Mouse (Mus musculus): ENCODE measurements around the gene Plekhn1. TPM values are rescaled to one million over a fixed set of nuclear protein-coding genes. Genes with fewer than 3 reads are reported as not detected.
A peak's percentile ranks its signal among the peaks of the same experiment; 100 is the strongest.

Plekhn1 gene
- polyA plus RNA-seq, 1 experiment from 2014 or later: 28.7 TPM

DNA sequence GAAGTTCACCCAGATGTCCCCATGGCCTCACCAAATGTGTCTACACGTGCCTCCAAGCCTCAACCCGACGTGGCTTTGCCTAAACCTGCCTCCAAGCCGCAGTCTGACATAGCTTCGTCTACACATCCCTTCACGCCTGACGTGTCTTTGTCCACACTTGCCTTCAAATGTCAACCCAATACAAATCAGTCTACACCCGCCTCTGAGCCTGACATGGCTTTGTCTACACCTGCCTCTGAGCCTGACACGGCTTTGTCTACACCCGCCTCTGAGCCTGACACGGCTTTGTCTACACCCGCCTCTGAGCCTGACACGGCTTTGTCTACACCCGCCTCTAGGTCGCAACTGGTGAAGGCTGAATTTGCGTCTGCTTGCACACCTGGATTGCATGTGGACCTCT lies 16.8 kb downstream of the Plekhn1 start:
- H3K4me3 ChIP-seq (replicated peaks; ENCODE audit: low read length): no peak overlapping the region
- WGBS: 80% methylated on average over 16 of the region's 16 CpGs

DNA sequence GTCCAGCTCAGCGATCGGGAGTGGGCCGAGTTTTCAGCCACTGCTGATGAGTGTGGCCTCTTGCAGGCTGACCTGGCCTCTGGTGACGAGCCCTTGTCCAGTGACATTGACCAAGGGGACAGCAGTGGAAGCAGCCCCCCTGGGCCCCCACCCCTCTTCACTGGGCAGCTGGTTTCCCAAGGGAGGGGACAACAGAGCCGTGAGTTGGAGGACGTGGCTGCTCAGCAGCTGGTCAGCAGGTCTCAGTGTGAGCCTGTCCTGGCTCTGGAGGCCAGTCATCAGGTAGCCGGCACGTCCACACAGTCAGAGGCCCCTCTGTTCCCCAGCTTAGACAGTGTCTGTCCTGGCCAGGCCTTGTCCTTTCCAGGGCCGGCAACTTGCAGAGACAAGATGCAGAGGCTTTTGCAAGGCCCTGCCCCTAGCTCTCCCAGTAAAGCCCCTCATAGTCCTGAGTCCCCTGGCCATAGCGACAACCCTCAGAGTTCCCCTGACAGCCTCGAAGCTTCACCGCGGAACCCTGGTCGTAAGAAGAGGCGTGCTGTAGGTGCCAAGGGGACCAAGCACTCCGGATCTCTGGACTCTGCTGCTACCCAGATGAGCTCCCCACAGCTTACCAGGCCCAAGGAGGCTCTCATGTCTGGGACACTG lies 17.5 kb downstream of the Plekhn1 start:
- Histone ChIP-seq H3K4me3 (replicated peaks; ENCODE audit: low read length) (no peak overlapping the region), H3K9me3 (ENCODE audit: control insufficient read depth, low read length) (no peaks in the 10 kb centered on the region), H3K27ac (no peak overlapping the region), H3K27me3 (ENCODE audit: control insufficient read depth, insufficient read depth, low read length) (no peaks in the 10 kb centered on the region), H3K4me2 (replicated peaks) (no peak overlapping the region), H3K36me3 (replicated peaks; ENCODE audit: control insufficient read depth, insufficient read depth) (0 out of 2 replicates have a peak, but pooled peaks cover 13% of the 10 kb centered on the region), H3K9ac (no peak overlapping the region), H3K4me1 (replicated peaks; ENCODE audit: control insufficient read depth, insufficient read depth, low read length) (no peaks in the 10 kb centered on the region)
- DNase-seq (ENCODE audit: low spot score) (no peak), ATAC-seq (ENCODE audit: low FRiP score) (no peak)
- 83% methylated on average over 16 of the region's 16 CpGs for WGBS

More for the DNA sequence above, 16.8 kb downstream of the Plekhn1 start:
- peaks cover 20% of the 10 kb centered on the region; the same call in 1 of the 2 replicates for H3K36me3 ChIP-seq (replicated peaks; ENCODE audit: control insufficient read depth, insufficient read depth)
- H3K4me1 ChIP-seq (replicated peaks; ENCODE audit: control insufficient read depth, insufficient read depth, low read length): no peaks in the 10 kb centered on the region
- H3K27ac ChIP-seq: no peak overlapping the region
- no peak overlapping the region for H3K9ac ChIP-seq
- no peak for DNase-seq (ENCODE audit: low spot score)
- H3K4me2 ChIP-seq (replicated peaks): no peak overlapping the region
- H3K9me3 ChIP-seq (ENCODE audit: control insufficient read depth, low read length): no peaks in the 10 kb centered on the region
- ATAC-seq (ENCODE audit: low FRiP score): no peak
- no peaks in the 10 kb centered on the region for H3K27me3 ChIP-seq (ENCODE audit: control insufficient read depth, insufficient read depth, low read length)

DNA sequence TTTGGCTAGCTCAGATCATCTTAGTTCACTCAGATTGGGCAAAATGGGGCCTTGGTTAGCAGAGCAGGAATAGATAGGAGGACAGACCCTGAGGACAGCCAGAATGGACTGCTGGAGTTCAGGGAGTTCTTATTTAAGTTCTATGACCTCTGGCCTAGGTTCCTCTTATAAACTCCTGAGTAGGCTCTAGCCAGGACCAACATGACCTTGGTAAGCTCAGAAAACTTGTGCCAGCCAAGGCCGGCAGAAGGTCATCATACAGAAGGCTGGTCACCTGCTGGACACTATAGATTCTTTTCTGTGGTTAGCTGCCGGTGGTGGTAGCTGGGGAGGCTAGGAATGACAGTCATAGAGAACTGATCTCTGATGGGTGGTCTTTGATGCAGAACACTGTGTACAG lies 18.5 kb downstream of the Plekhn1 start:
- H3K4me1 ChIP-seq (replicated peaks; ENCODE audit: control insufficient read depth, insufficient read depth, low read length): no peaks in the 10 kb centered on the region
- H3K36me3 ChIP-seq (replicated peaks; ENCODE audit: control insufficient read depth, insufficient read depth): 0 out of 2 replicates have a peak, but pooled peaks cover 4% of the 10 kb centered on the region
- no peak overlapping the region for H3K4me3 ChIP-seq (replicated peaks; ENCODE audit: low read length)
- H3K9ac ChIP-seq: no peak overlapping the region
- no peak overlapping the region for H3K27ac ChIP-seq
- no peak for ATAC-seq (ENCODE audit: low FRiP score)
- H3K4me2 ChIP-seq (replicated peaks): no peak overlapping the region
- DNase-seq (ENCODE audit: low spot score): no peak
- H3K9me3 ChIP-seq (ENCODE audit: control insufficient read depth, low read length): no peaks in the 10 kb centered on the region
- WGBS: 78% methylated on average over 2 of the region's 2 CpGs
- no peaks in the 10 kb centered on the region for H3K27me3 ChIP-seq (ENCODE audit: control insufficient read depth, insufficient read depth, low read length)

DNA sequence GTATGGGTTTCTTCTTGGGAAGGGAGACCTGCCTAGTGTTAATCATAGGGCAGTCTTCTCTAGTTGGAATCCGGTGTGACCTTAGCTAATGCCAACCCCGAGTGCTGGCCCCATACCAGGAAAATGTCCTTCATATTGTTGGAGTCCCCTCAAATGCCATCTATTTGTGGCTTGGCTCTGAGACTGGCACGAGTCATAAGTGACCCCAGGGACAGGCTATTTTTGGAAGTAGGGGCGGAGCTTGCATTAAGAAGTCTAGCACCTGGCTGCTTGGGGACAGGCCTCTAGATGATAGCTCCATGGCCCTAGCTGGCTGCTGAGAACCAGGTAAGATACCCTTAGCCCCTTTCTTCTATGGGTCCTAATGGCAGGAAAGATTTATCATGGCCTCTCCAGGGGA lies 19.0 kb downstream of the Plekhn1 start, which contains the start of gene Perm1:
TSS of gene Perm1 (plus strand) at position 220 of the 400 bp plus-strand sequence.
- Histone ChIP-seq H3K4me1 (replicated peaks; ENCODE audit: control insufficient read depth, insufficient read depth, low read length) (no peaks in the 10 kb centered on the region), H3K27me3 (ENCODE audit: control insufficient read depth, insufficient read depth, low read length) (no peaks in the 10 kb centered on the region), H3K36me3 (replicated peaks; ENCODE audit: control insufficient read depth, insufficient read depth) (0 out of 2 replicates have a peak, but pooled peaks cover 4% of the 10 kb centered on the region), H3K9me3 (ENCODE audit: control insufficient read depth, low read length) (no peaks in the 10 kb centered on the region), H3K4me2 (replicated peaks) (no peak within 1 kb of the TSS), H3K9ac (no peak within 1 kb of the TSS), H3K4me3 (replicated peaks; ENCODE audit: low read length) (no peak within 1 kb of the TSS), H3K27ac (no peak within 1 kb of the TSS)
- DNase-seq (ENCODE audit: low spot score) (no peak), ATAC-seq (ENCODE audit: low FRiP score) (no peak)
- 79% methylated on average over 4 of the region's 4 CpGs for WGBS

DNA sequence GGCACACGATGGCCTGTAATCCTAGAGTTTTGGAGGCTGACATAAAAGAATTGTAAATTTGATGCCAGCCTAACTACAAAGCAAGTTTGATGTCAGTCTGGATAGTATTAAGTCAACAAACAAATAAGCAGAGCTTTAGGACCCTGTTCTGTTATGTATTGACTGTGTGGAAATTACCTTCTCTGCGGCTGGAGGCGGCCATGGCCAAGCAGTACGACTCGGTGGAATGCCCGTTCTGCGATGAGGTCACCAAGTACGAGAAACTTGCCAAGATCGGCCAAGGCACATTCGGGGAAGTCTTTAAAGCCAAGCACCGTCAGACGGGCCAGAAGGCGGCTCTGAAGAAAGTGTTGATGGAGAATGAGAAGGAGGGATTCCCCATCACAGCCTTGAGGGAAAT lies 21.5 kb downstream of the Plekhn1 start:
- Histone ChIP-seq H3K27ac (no peak overlapping the region), H3K9me3 (ENCODE audit: control insufficient read depth, low read length) (no peaks in the 10 kb centered on the region), H3K4me1 (replicated peaks; ENCODE audit: control insufficient read depth, insufficient read depth, low read length) (no peaks in the 10 kb centered on the region), H3K36me3 (replicated peaks; ENCODE audit: control insufficient read depth, insufficient read depth) (no peaks in the 10 kb centered on the region), H3K4me2 (replicated peaks) (no peak overlapping the region), H3K27me3 (ENCODE audit: control insufficient read depth, insufficient read depth, low read length) (no peaks in the 10 kb centered on the region), H3K4me3 (replicated peaks; ENCODE audit: low read length) (no peak overlapping the region), H3K9ac (no peak overlapping the region)
- ATAC-seq (ENCODE audit: low FRiP score) (no peak), DNase-seq (ENCODE audit: low spot score) (no peak)
- WGBS: 94% methylated on average over 13 of the region's 13 CpGs

- H3K27ac ChIP-seq: no peak overlapping the region
- H3K4me2 ChIP-seq (replicated peaks): no peak overlapping the region
Measured at GRCm38 (mm10) chr4:156209963-156210635, 24.6 kb downstream of the Plekhn1 start.

DNA sequence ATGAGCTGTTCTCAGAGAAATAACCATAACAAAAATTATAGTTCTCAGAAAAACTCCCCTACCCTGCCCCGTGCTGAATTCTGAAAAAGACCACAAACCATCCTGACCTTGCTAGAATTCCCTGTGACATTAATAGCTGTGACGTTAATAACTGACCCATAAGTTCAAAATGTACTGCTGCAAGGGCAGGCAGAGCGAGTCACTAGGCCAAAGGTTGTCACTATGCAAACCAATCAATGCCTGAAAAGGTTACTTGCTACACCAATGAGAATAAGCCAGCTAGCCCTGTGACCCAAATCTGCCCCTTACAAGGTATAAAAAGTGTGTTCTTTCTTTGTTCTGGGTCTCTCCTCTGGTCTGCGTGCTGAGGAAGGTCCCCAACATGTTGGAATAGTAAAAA lies 25.8 kb downstream of the Plekhn1 start:
- Histone ChIP-seq H3K4me1 (replicated peaks; ENCODE audit: control insufficient read depth, insufficient read depth, low read length) (no peaks in the 10 kb centered on the region), H3K27ac (no peak overlapping the region), H3K9ac (no peak overlapping the region), H3K4me2 (replicated peaks) (no peak overlapping the region), H3K4me3 (replicated peaks; ENCODE audit: low read length) (no peak overlapping the region), H3K36me3 (replicated peaks; ENCODE audit: control insufficient read depth, insufficient read depth) (no peaks in the 10 kb centered on the region), H3K27me3 (ENCODE audit: control insufficient read depth, insufficient read depth, low read length) (no peaks in the 10 kb centered on the region), H3K9me3 (ENCODE audit: control insufficient read depth, low read length) (no peaks in the 10 kb centered on the region)
- DNase-seq (ENCODE audit: low spot score) (no peak), ATAC-seq (ENCODE audit: low FRiP score) (no peak)
- WGBS: 94% methylated on average over 4 of the region's 4 CpGs

More at GRCm38 (mm10) chr4:156209963-156210635, 24.6 kb downstream of the Plekhn1 start:
- DNase-seq (ENCODE audit: low spot score) (no peak), ATAC-seq (ENCODE audit: low FRiP score) (no peak)
- no peaks in the 10 kb centered on the region for H3K27me3 ChIP-seq (ENCODE audit: control insufficient read depth, insufficient read depth, low read length)
- H3K9ac ChIP-seq: no peak overlapping the region
- no peak overlapping the region for H3K4me3 ChIP-seq (replicated peaks; ENCODE audit: low read length)
- H3K4me1 ChIP-seq (replicated peaks; ENCODE audit: control insufficient read depth, insufficient read depth, low read length): no peaks in the 10 kb centered on the region
- H3K36me3 ChIP-seq (replicated peaks; ENCODE audit: control insufficient read depth, insufficient read depth): no peaks in the 10 kb centered on the region
- H3K9me3 ChIP-seq (ENCODE audit: control insufficient read depth, low read length): no peaks in the 10 kb centered on the region
- 82% methylated on average over 13 of the region's 13 CpGs for WGBS

- Histone ChIP-seq H3K36me3 (replicated peaks; ENCODE audit: control insufficient read depth, insufficient read depth) (no peaks in the 10 kb centered on the region), H3K4me3 (replicated peaks; ENCODE audit: low read length) (peak overlapping the region; percentile 44), H3K4me1 (replicated peaks; ENCODE audit: control insufficient read depth, insufficient read depth, low read length) (peaks cover 8% of the 10 kb centered on the region; the same call in 1 of the 2 replicates), H3K27me3 (ENCODE audit: control insufficient read depth, insufficient read depth, low read length) (no peaks in the 10 kb centered on the region; the same call in 1 of the 2 replicates), H3K9ac (peak overlapping the region; percentile 52), H3K27ac (peak overlapping the region; percentile 47), H3K4me2 (replicated peaks) (peak overlapping the region; percentile 75), H3K9me3 (ENCODE audit: control insufficient read depth, low read length) (no peaks in the 10 kb centered on the region)
- peak; percentile 49 for ATAC-seq (ENCODE audit: low FRiP score)
- DNase-seq (ENCODE audit: low spot score): no peak
- WGBS: under 1% methylated on average over 45 of the region's 49 CpGs
Measured at GRCm38 (mm10) chr4:156203413-156204131, 31.1 kb downstream of the Plekhn1 start.

DNA sequence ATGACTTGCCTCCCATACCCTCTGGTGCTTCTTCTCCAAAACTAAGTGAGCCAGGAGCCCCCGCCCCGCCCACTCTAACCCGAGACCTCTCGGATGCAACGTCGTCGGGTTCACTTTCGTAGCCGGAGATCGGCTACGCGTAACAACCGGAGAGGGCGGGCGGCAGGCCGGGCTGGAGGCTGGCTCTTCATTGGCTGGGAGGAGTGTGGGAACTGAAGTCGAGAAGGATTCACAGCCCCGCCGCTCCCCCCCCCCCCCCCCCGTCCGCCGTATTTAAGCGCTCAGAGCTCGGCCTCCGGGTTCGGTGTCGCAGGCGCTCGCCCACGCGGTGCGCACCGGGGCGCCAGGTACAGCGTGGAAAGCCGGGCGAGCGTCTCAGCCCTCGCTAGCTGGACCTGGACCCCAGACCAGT lies 31.6 kb downstream of the Plekhn1 start, which contains the start of gene AW011738:
TSS of gene AW011738 (plus strand) at position 304 of the 412 bp plus-strand sequence.
- H3K27ac ChIP-seq: peak within 1 kb of the TSS; percentile 55
- peak within 1 kb of the TSS; percentile 52 for H3K9ac ChIP-seq
- peaks cover 8% of the 10 kb centered on the region; the same call in 1 of the 2 replicates for H3K4me1 ChIP-seq (replicated peaks; ENCODE audit: control insufficient read depth, insufficient read depth, low read length)
- ATAC-seq (ENCODE audit: low FRiP score) (peak; percentile 86), DNase-seq (ENCODE audit: low spot score) (peak; percentile 61)
- 0% methylated on average over 19 of the region's 39 CpGs for WGBS
- H3K36me3 ChIP-seq (replicated peaks; ENCODE audit: control insufficient read depth, insufficient read depth): no peaks in the 10 kb centered on the region
- H3K27me3 ChIP-seq (ENCODE audit: control insufficient read depth, insufficient read depth, low read length): no peaks in the 10 kb centered on the region; the same call in 1 of the 2 replicates
- H3K4me2 ChIP-seq (replicated peaks): peak within 1 kb of the TSS; percentile 75
- no peaks in the 10 kb centered on the region for H3K9me3 ChIP-seq (ENCODE audit: control insufficient read depth, low read length)
- H3K4me3 ChIP-seq (replicated peaks; ENCODE audit: low read length): peak within 1 kb of the TSS; percentile 44
